Comparison of ENCODE assay signal across 14 mouse cellular contexts in the genomic region with DNA sequence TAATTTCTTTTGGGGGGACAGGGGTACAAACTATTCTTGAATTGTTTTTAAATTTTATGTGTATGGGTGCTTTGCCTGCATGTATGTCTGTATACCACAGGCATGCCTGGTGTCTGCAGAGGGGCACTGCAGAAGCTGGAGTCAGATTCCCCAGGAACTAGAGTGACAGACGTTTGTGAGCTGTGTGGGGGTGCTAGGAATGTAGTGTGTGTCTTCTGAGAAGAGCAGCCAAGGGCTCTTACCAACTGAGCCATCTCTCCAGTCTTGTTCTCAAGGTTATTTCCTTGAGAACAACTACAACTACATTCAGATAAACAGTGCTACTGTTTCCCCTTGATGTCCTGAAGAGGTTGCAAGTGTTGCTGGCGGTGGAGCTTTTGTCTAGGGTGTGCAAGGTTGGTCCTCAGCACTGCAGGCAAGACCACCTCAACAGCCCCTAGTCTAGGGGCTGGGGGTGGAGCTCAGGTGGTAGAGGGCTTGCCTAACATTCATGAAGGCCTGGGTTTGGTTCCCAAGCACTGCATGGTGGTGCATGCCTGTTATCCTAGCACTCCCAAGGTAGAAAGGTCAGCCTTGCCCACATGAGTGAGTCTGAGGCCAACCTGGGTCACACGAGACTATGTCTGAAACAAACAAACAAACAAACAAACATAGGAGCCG. TPM values are rescaled to one million over a fixed set of nuclear protein-coding genes. Genes with fewer than 3 reads are reported as not detected.
DNase-seq lines count a peak whose midpoint lies in the region; ATAC-seq and TF ChIP-seq lines count a peak whose summit lies in the region.
"Had no signal": no experiment of that assay in that cellular context is flagged by ENCODE, and none has a peak within 500 bp of the region (broad histone marks: within the 10 kb centered on the region; RNA-seq: fewer than 3 reads in every experiment).

No protein-coding gene starts in this region.

- DNase-seq in heart, postnatal 4 days = no peak
- DNase-seq in forebrain, postnatal 0 days = no peak
- no peak for DNase-seq in lung, postnatal 4 days
- DNase-seq in left cerebral cortex, postnatal 14 days (ENCODE audit: low spot score in 2 of 2) = no peak
- DNase-seq: adrenal gland, adult 2 months; cerebellum, adult 9-10 months; embryo, embryonic 11 days; gastrocnemius, adult 2 months; kidney, postnatal 25 days; lung, embryonic 14.5 days; thymus, postnatal 4 days had no signal

- no peak overlapping the region for H3K4me3 ChIP-seq in heart, embryonic 12.5 days
- 0 out of 2 replicates have a peak overlapping the region, but pooled peaks have one; percentile 7 for H3K4me3 ChIP-seq in forebrain, embryonic 12.5 days (replicated peaks)
- H3K4me3 ChIP-seq in forebrain, postnatal 0 days (ENCODE audit: low read depth, low read length) = no peak overlapping the region
- 0 out of 2 replicates have a peak overlapping the region, but pooled peaks have one; percentile 5 for H3K4me3 ChIP-seq in midbrain, embryonic 13.5 days (replicated peaks)
- H3K4me3 ChIP-seq: gastrocnemius, adult 2 months had no signal

- intact Hi-C loops in left cerebral cortex, postnatal 14 days (cut with DNase I) = loop anchor here (5.0 kb wide), 1 partner anchor 35 kb away; no protein-coding TSS in a partner anchor

- peaks cover 30% of the 10 kb centered on the region for H3K4me1 ChIP-seq in heart, embryonic 12.5 days (replicated peaks)
- peaks cover 38% of the 10 kb centered on the region for H3K4me1 ChIP-seq in forebrain, embryonic 12.5 days
- H3K4me1 ChIP-seq in forebrain, postnatal 0 days (ENCODE audit: insufficient read depth) = peaks cover 11% of the 10 kb centered on the region
- H3K4me1 ChIP-seq in midbrain, embryonic 13.5 days (replicated peaks) = peaks cover 45% of the 10 kb centered on the region

- TF ChIP-seq CTCF in forebrain, postnatal 0 days (IDR thresholded peaks at IDR 0.05; ENCODE audit: low read depth) = no peak

- peak overlapping the region; percentile 11; the same call in 1 of the 2 replicates for H3K9ac ChIP-seq in heart, embryonic 12.5 days
- no peak overlapping the region for H3K9ac ChIP-seq in forebrain, embryonic 12.5 days
- H3K9ac ChIP-seq in forebrain, postnatal 0 days = 0 out of 2 replicates have a peak overlapping the region, but pooled peaks have one; percentile 10
- peak overlapping the region; percentile 51; the same call in 1 of the 2 replicates for H3K9ac ChIP-seq in midbrain, embryonic 13.5 days (replicated peaks)
- H3K9ac ChIP-seq: lung, embryonic 14.5 days had no signal

- 0 out of 2 replicates have a peak overlapping the region, but pooled peaks have one; percentile 8 for H3K4me2 ChIP-seq in heart, embryonic 12.5 days
- peak overlapping the region; percentile 27 for H3K4me2 ChIP-seq in forebrain, embryonic 12.5 days
- peak overlapping the region; percentile 5; the same call in 1 of the 2 replicates for H3K4me2 ChIP-seq in forebrain, postnatal 0 days (ENCODE audit: low read depth)
- H3K4me2 ChIP-seq in midbrain, embryonic 13.5 days (replicated peaks) = peak overlapping the region; percentile 76

- H3K27ac ChIP-seq in heart, embryonic 12.5 days (ENCODE audit: poor library complexity, severe bottlenecking) = no peak overlapping the region
- H3K27ac ChIP-seq in forebrain, embryonic 12.5 days = no peak overlapping the region
- no peak overlapping the region for H3K27ac ChIP-seq in forebrain, postnatal 0 days (ENCODE audit: low read depth, low read length)
- H3K27ac ChIP-seq in midbrain, embryonic 13.5 days = no peak overlapping the region
- H3K27ac ChIP-seq: gastrocnemius, adult 2 months had no signal

- H3K36me3 ChIP-seq in heart, embryonic 12.5 days = peaks cover 10% of the 10 kb centered on the region
- H3K36me3 ChIP-seq in forebrain, embryonic 12.5 days (replicated peaks) = peaks cover 4% of the 10 kb centered on the region; the same call in 1 of the 2 replicates
- peaks cover 11% of the 10 kb centered on the region; the same call in 1 of the 2 replicates for H3K36me3 ChIP-seq in forebrain, postnatal 0 days (ENCODE audit: insufficient read depth)
- H3K36me3 ChIP-seq in midbrain, embryonic 13.5 days = peaks cover 4% of the 10 kb centered on the region; the same call in 1 of the 2 replicates

- H3K27me3 ChIP-seq in heart, embryonic 12.5 days (replicated peaks) = no peaks in the 10 kb centered on the region
- no peaks in the 10 kb centered on the region for H3K27me3 ChIP-seq in forebrain, embryonic 12.5 days
- H3K27me3 ChIP-seq in forebrain, postnatal 0 days (ENCODE audit: insufficient read depth, low read length) = no peaks in the 10 kb centered on the region
- H3K27me3 ChIP-seq in midbrain, embryonic 13.5 days = no peaks in the 10 kb centered on the region

- ATAC-seq in heart, embryonic 12.5 days (ENCODE audit: insufficient number of reproducible peaks, low FRiP score) = no peak
- no peak for ATAC-seq in forebrain, embryonic 12.5 days (ENCODE audit: low FRiP score)
- no peak for ATAC-seq in forebrain, postnatal 0 days
- no peak for ATAC-seq in midbrain, embryonic 13.5 days

- WGBS in heart, embryonic 12.5 days = 61% methylated on average over 4 of the region's 4 CpGs
- 69% methylated on average over 4 of the region's 4 CpGs for WGBS in forebrain, embryonic 12.5 days
- WGBS in forebrain, postnatal 0 days = 72% methylated on average over 4 of the region's 4 CpGs
- WGBS in midbrain, embryonic 13.5 days = 68% methylated on average over 4 of the region's 4 CpGs

- no peaks in the 10 kb centered on the region for H3K9me3 ChIP-seq in heart, embryonic 12.5 days (replicated peaks)
- no peaks in the 10 kb centered on the region for H3K9me3 ChIP-seq in forebrain, embryonic 12.5 days
- H3K9me3 ChIP-seq in forebrain, postnatal 0 days (ENCODE audit: low read length) = no peaks in the 10 kb centered on the region
- H3K9me3 ChIP-seq in midbrain, embryonic 13.5 days = no peaks in the 10 kb centered on the region

RNA-seq across cellular contexts. Expression of gene Usp49, which starts 1.8 kb away (rescaled TPM):
- 3.5 and 4.8 TPM in 2 replicates for polyA plus RNA-seq in heart, embryonic 12.5 days (2016; fragmentation: Nextera tagmentation; extraction: Ambion mirVana)
- total RNA-seq in heart, postnatal 4 days (2021) = 1 to 10 TPM; 7.3 to 9.7 TPM
- polyA plus RNA-seq in forebrain, embryonic 12.5 days (2016; fragmentation: Nextera tagmentation; extraction: Ambion mirVana) = 11.1 and 12.2 TPM in 2 replicates
- 11.2 and 18.9 TPM in 2 replicates for total RNA-seq in forebrain, postnatal 0 days (2014; rRNA removed)
- 2.8 and 4.7 TPM in 2 replicates for polyA plus RNA-seq in forebrain, postnatal 0 days (2015; fragmentation: Nextera tagmentation; extraction: Ambion mirVana)
- 10.0 and 10.8 TPM in 2 replicates for polyA plus RNA-seq in midbrain, embryonic 13.5 days (2015; fragmentation: Nextera tagmentation; extraction: Ambion mirVana)
- total RNA-seq in left cerebral cortex, postnatal 14 days (2021) = 10 to 100 TPM in 1 of 2 experiments, 1 to 10 TPM in 1; 9.0 to 10.4 TPM

RNA-seq across cellular contexts. Expression of gene Gm20517, which starts 20.9 kb away (rescaled TPM):
- polyA plus RNA-seq in heart, embryonic 12.5 days (2016; fragmentation: Nextera tagmentation; extraction: Ambion mirVana) = 1.3 and 2.7 TPM in 2 replicates
- total RNA-seq in heart, postnatal 4 days (2021) = 1 to 10 TPM; 3.9 to 4.4 TPM
- polyA plus RNA-seq in forebrain, embryonic 12.5 days (2016; fragmentation: Nextera tagmentation; extraction: Ambion mirVana) = 1.6 and 2.7 TPM in 2 replicates
- total RNA-seq in forebrain, postnatal 0 days (2014; rRNA removed) = 4.7 and 10.6 TPM in 2 replicates
- 1.4 and 2.1 TPM in 2 replicates for polyA plus RNA-seq in forebrain, postnatal 0 days (2015; fragmentation: Nextera tagmentation; extraction: Ambion mirVana)
- polyA plus RNA-seq in midbrain, embryonic 13.5 days (2015; fragmentation: Nextera tagmentation; extraction: Ambion mirVana) = 2.4 and 3.7 TPM in 2 replicates
- 1 to 10 TPM; 5.8 to 7.4 TPM for total RNA-seq in left cerebral cortex, postnatal 14 days (2021)

RNA-seq across cellular contexts. Expression of gene Med20, which starts 20.9 kb away (rescaled TPM):
- 27.8 and 30.0 TPM in 2 replicates for polyA plus RNA-seq in heart, embryonic 12.5 days (2016; fragmentation: Nextera tagmentation; extraction: Ambion mirVana)
- total RNA-seq in heart, postnatal 4 days (2021) = 10 to 100 TPM; 20.3 to 20.7 TPM
- polyA plus RNA-seq in forebrain, embryonic 12.5 days (2016; fragmentation: Nextera tagmentation; extraction: Ambion mirVana) = 38.5 and 41.5 TPM in 2 replicates
- total RNA-seq in forebrain, postnatal 0 days (2014; rRNA removed) = 31.5 and 37.0 TPM in 2 replicates
- 27.9 and 30.2 TPM in 2 replicates for polyA plus RNA-seq in forebrain, postnatal 0 days (2015; fragmentation: Nextera tagmentation; extraction: Ambion mirVana)
- polyA plus RNA-seq in midbrain, embryonic 13.5 days (2015; fragmentation: Nextera tagmentation; extraction: Ambion mirVana) = 43.8 and 44.3 TPM in 2 replicates
- total RNA-seq in left cerebral cortex, postnatal 14 days (2021) = 10 to 100 TPM; 20.8 to 28.9 TPM

RNA-seq across cellular contexts. Expression of gene Bysl, which starts 21.0 kb away (rescaled TPM):
- polyA plus RNA-seq in heart, embryonic 12.5 days (2016; fragmentation: Nextera tagmentation; extraction: Ambion mirVana) = 24.7 and 27.8 TPM in 2 replicates
- total RNA-seq in heart, postnatal 4 days (2021) = 10 to 100 TPM; 21.7 to 22.2 TPM
- polyA plus RNA-seq in forebrain, embryonic 12.5 days (2016; fragmentation: Nextera tagmentation; extraction: Ambion mirVana) = 32.7 and 33.7 TPM in 2 replicates
- 21.9 and 23.7 TPM in 2 replicates for total RNA-seq in forebrain, postnatal 0 days (2014; rRNA removed)
- 32.0 and 35.4 TPM in 2 replicates for polyA plus RNA-seq in forebrain, postnatal 0 days (2015; fragmentation: Nextera tagmentation; extraction: Ambion mirVana)
- polyA plus RNA-seq in midbrain, embryonic 13.5 days (2015; fragmentation: Nextera tagmentation; extraction: Ambion mirVana) = 31.9 and 32.4 TPM in 2 replicates
- 10 to 100 TPM; 21.0 to 21.1 TPM for total RNA-seq in left cerebral cortex, postnatal 14 days (2021)

RNA-seq across cellular contexts. Expression of gene Tomm6, which starts 55.9 kb away (rescaled TPM):
- polyA plus RNA-seq in heart, embryonic 12.5 days (2016; fragmentation: Nextera tagmentation; extraction: Ambion mirVana) = 352 and 355 TPM in 2 replicates
- 100 to 1,000 TPM; 156 to 160 TPM for total RNA-seq in heart, postnatal 4 days (2021)
- polyA plus RNA-seq in forebrain, embryonic 12.5 days (2016; fragmentation: Nextera tagmentation; extraction: Ambion mirVana) = 346 and 368 TPM in 2 replicates
- 67.0 and 73.9 TPM in 2 replicates for total RNA-seq in forebrain, postnatal 0 days (2014; rRNA removed)
- 329 and 353 TPM in 2 replicates for polyA plus RNA-seq in forebrain, postnatal 0 days (2015; fragmentation: Nextera tagmentation; extraction: Ambion mirVana)
- 285 and 287 TPM in 2 replicates for polyA plus RNA-seq in midbrain, embryonic 13.5 days (2015; fragmentation: Nextera tagmentation; extraction: Ambion mirVana)
- total RNA-seq in left cerebral cortex, postnatal 14 days (2021) = 100 to 1,000 TPM; 218 to 227 TPM

Comparison
In these comparisons a context has a peak if more than half of its experiments do, and no peak if none do; other contexts are left out.
1. H3K4me3 ChIP-seq: peak in forebrain, embryonic 12.5 days (single experiment) and midbrain, embryonic 13.5 days (single experiment); none in heart, embryonic 12.5 days (single experiment) and forebrain, postnatal 0 days (single experiment).
2. H3K4me2 ChIP-seq: peak in every context shown above with its lines; median percentile 76 in midbrain, embryonic 13.5 days; 27 in forebrain, embryonic 12.5 days; 8 in heart, embryonic 12.5 days; 5 in forebrain, postnatal 0 days.